In the genomic region with DNA sequence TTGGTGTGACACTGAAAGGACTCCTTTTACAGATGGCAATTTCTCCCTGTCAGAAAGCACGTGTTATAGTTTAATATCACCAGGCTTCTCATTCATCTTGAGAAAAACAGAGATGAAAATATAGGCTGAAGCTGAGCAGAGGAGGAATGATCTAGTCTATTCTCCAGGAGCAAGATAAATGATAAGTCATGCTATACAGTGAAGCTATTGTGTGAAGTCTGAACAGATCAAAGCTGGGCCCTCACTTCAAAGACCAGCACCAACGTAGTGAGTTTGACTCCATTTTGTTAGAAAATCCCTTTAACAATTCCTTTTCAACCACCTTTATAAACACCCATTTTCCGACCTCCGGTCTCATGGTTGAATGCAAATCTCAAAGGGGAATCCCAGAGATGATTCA, we compare ENCODE assay signal across 15 mouse cellular contexts.
"Had no signal": no experiment of that assay in that cellular context is flagged by ENCODE, and none has a peak within 500 bp of the region (broad histone marks: within the 10 kb centered on the region; RNA-seq: fewer than 3 reads in every experiment).

No protein-coding gene starts in this region.

- H3K9ac ChIP-seq: neural tube, embryonic 15.5 days; stomach, embryonic 15.5 days had no signal

- H3K4me1 ChIP-seq: neural tube, embryonic 15.5 days; stomach, embryonic 15.5 days had no signal

- H3K4me3 ChIP-seq: neural tube, embryonic 15.5 days; stomach, embryonic 15.5 days had no signal

- H3K4me2 ChIP-seq: neural tube, embryonic 15.5 days; stomach, embryonic 15.5 days had no signal

- DNase-seq: retina, postnatal 1 day; right cerebral cortex, adult 18-20 months; right cerebral cortex, postnatal 14 days; right cerebral cortex, postnatal 25 days; right cerebral cortex, postnatal 4 days; spleen, adult 18-20 months; thymus, adult 18-20 months; thymus, adult 2 months; thymus, postnatal 14 days; thymus, postnatal 25 days; thymus, postnatal 36 days; thymus, postnatal 4 days had no signal

- H3K27ac ChIP-seq: neural tube, embryonic 15.5 days; stomach, embryonic 15.5 days; stomach, postnatal 0 days had no signal

- H3K36me3 ChIP-seq: neural tube, embryonic 15.5 days; stomach, embryonic 15.5 days had no signal

- H3K9me3 ChIP-seq: neural tube, embryonic 15.5 days; stomach, embryonic 15.5 days had no signal

- H3K27me3 ChIP-seq: neural tube, embryonic 15.5 days; stomach, embryonic 15.5 days had no signal
